Mouse (Mus musculus) hindbrain, embryonic 15.5 days (tissue): ENCODE data around the gene Timp2. TPM values are rescaled to one million over a fixed set of nuclear protein-coding genes. Genes with fewer than 3 reads are reported as not detected.

Experiments
- ATAC-seq: fragments of 200-750 bp; cut with Nextera tagmentation; 2 replicates; pipeline ENCODE4 v1.8.0; 2017; ENCODE audit warnings: low read depth, moderate number of reproducible peaks, moderate TSS enrichment; ENCODE audit not compliant: low FRiP score
- H3K27ac ChIP-seq: fragments of 300-500 bp; sonication (generic); replicated peaks from 2 replicates; pipeline ENCODE4 v1.5.1; 2015; ENCODE audit warnings: mild to moderate bottlenecking, inconsistent platforms
- H3K27me3 ChIP-seq: fragments of 300-500 bp; sonication (generic); 2 replicates; pipeline ENCODE4 v1.6.1; 2015; ENCODE audit warnings: control low read depth, inconsistent platforms
- H3K36me3 ChIP-seq: fragments of 300-500 bp; sonication (generic); 2 replicates; pipeline ENCODE4 v1.6.1; 2015; ENCODE audit warnings: control low read depth, inconsistent platforms
- H3K4me1 ChIP-seq: fragments of 300-500 bp; sonication (generic); replicated peaks from 2 replicates; pipeline ENCODE4 v1.6.1; 2015; ENCODE audit warnings: control low read depth, inconsistent platforms
- H3K4me2 ChIP-seq: fragments of 300-500 bp; sonication (generic); 2 replicates; pipeline ENCODE4 v1.6.1; 2015; ENCODE audit warnings: moderate library complexity, mild to moderate bottlenecking, inconsistent platforms
- H3K4me3 ChIP-seq: fragments of 300-500 bp; sonication (generic); 2 replicates; pipeline ENCODE4 v1.5.1; 2015; ENCODE audit warnings: mild to moderate bottlenecking, inconsistent platforms
- H3K9ac ChIP-seq: fragments of 300-500 bp; sonication (generic); 2 replicates; pipeline ENCODE4 v1.6.1; 2015; ENCODE audit warnings: inconsistent platforms
- H3K9me3 ChIP-seq: fragments of 300-500 bp; sonication (generic); 2 replicates; pipeline ENCODE4 v1.6.1; 2016; ENCODE audit warnings: control low read depth, inconsistent platforms
- WGBS: fragments of 180-500 bp; shearing (Covaris S2); methylation state at CpG from one replicate; pipeline ENCODE4 v1.1.7; 2015; 5-methylcytosine and 5-hydroxymethylcytosine counted together
- polyA plus RNA-seq: library from polyadenylated mRNA; unstranded; fragments of >200 nt; fragmentation: Nextera tagmentation; extraction: Ambion mirVana; gene quantifications from 2 replicates; pipeline ENCODE4 v1.2.1, GENCODE M21; 2015

The Timp2 gene
- polyA plus RNA-seq, 1 experiment from 2014 or later = 91.2 TPM

- WGBS = 90% methylated on average over 3 of the region's 3 CpGs
- H3K4me2 ChIP-seq = no peak overlapping the region
- no peak overlapping the region for H3K27ac ChIP-seq
These were observed 75.3 kb downstream of the Timp2 start for GRCm38 (mm10) chr11:118280218-118280617.

GRCm38 (mm10) chr11:118276328-118276727 lies 79.2 kb downstream of the Timp2 start:
- WGBS = 87% methylated on average over 7 of the region's 7 CpGs
- no peak for ATAC-seq
- Histone ChIP-seq H3K4me1 (no peaks in the 10 kb centered on the region), H3K4me2 (no peak overlapping the region), H3K36me3 (peaks cover 77% of the 10 kb centered on the region), H3K27ac (no peak overlapping the region), H3K9ac (no peak overlapping the region), H3K9me3 (no peaks in the 10 kb centered on the region), H3K27me3 (no peaks in the 10 kb centered on the region), H3K4me3 (no peak overlapping the region)

More at GRCm38 (mm10) chr11:118280218-118280617, 75.3 kb downstream of the Timp2 start:
- ATAC-seq = no peak
- Histone ChIP-seq H3K4me3 (no peak overlapping the region), H3K36me3 (peaks cover 74% of the 10 kb centered on the region), H3K27me3 (no peaks in the 10 kb centered on the region), H3K9ac (no peak overlapping the region), H3K4me1 (no peaks in the 10 kb centered on the region), H3K9me3 (no peaks in the 10 kb centered on the region)

GRCm38 (mm10) chr11:118275092-118275491 lies 80.4 kb downstream of the Timp2 start:
- H3K27ac ChIP-seq = no peak overlapping the region
- no peaks in the 10 kb centered on the region for H3K27me3 ChIP-seq
- no peak for ATAC-seq
- peaks cover 85% of the 10 kb centered on the region for H3K36me3 ChIP-seq
- H3K9ac ChIP-seq = no peak overlapping the region
- no peak overlapping the region for H3K4me2 ChIP-seq
- no peaks in the 10 kb centered on the region for H3K4me1 ChIP-seq
- H3K4me3 ChIP-seq = no peak overlapping the region
- H3K9me3 ChIP-seq = no peaks in the 10 kb centered on the region
- 93% methylated on average over 9 of the region's 9 CpGs for WGBS

- H3K4me2 ChIP-seq = no peak overlapping the region
- H3K27ac ChIP-seq = no peak overlapping the region
- WGBS = 95% methylated on average over 3 of the region's 3 CpGs
- H3K27me3 ChIP-seq = no peaks in the 10 kb centered on the region
- no peak overlapping the region for H3K9ac ChIP-seq
- no peak for ATAC-seq
- no peak overlapping the region for H3K4me3 ChIP-seq
- peaks cover 80% of the 10 kb centered on the region for H3K36me3 ChIP-seq
- H3K4me1 ChIP-seq = no peaks in the 10 kb centered on the region
- no peaks in the 10 kb centered on the region for H3K9me3 ChIP-seq
These were observed 85.7 kb downstream of the Timp2 start for GRCm38 (mm10) chr11:118269827-118270226.

GRCm38 (mm10) chr11:118266666-118267046 lies 88.9 kb downstream of the Timp2 start:
- Histone ChIP-seq H3K9me3 (no peaks in the 10 kb centered on the region), H3K27me3 (no peaks in the 10 kb centered on the region), H3K9ac (no peak overlapping the region), H3K36me3 (peaks cover 81% of the 10 kb centered on the region), H3K4me2 (no peak overlapping the region), H3K4me1 (no peaks in the 10 kb centered on the region), H3K4me3 (no peak overlapping the region), H3K27ac (no peak overlapping the region)
- ATAC-seq = no peak
- whole genome bisulfite sequencing = 91% methylated on average over 7 of the region's 7 CpGs

GRCm38 (mm10) chr11:118266044-118266665 lies 89.4 kb downstream of the Timp2 start:
- Histone ChIP-seq H3K4me2 (no peak overlapping the region), H3K27ac (no peak overlapping the region), H3K27me3 (no peaks in the 10 kb centered on the region), H3K4me1 (no peaks in the 10 kb centered on the region), H3K4me3 (no peak overlapping the region), H3K9me3 (no peaks in the 10 kb centered on the region), H3K36me3 (peaks cover 81% of the 10 kb centered on the region), H3K9ac (no peak overlapping the region)
- ATAC-seq = no peak
- 86% methylated on average over 10 of the region's 10 CpGs for WGBS

- no peak for ATAC-seq
- H3K9ac ChIP-seq = no peak overlapping the region
- H3K36me3 ChIP-seq = peaks cover 82% of the 10 kb centered on the region
- H3K27me3 ChIP-seq = no peaks in the 10 kb centered on the region
- H3K4me2 ChIP-seq = no peak overlapping the region
- no peak overlapping the region for H3K27ac ChIP-seq
- no peak overlapping the region for H3K4me3 ChIP-seq
- no peaks in the 10 kb centered on the region for H3K9me3 ChIP-seq
- 95% methylated on average over 11 of the region's 11 CpGs for WGBS
- H3K4me1 ChIP-seq = no peaks in the 10 kb centered on the region
These were observed 89.9 kb downstream of the Timp2 start for GRCm38 (mm10) chr11:118265621-118266020.

- Histone ChIP-seq H3K36me3 (peaks cover 80% of the 10 kb centered on the region), H3K4me2 (no peak overlapping the region), H3K4me1 (no peaks in the 10 kb centered on the region), H3K9ac (no peak overlapping the region), H3K4me3 (no peak overlapping the region), H3K27ac (no peak overlapping the region), H3K27me3 (no peaks in the 10 kb centered on the region), H3K9me3 (no peaks in the 10 kb centered on the region)
- no peak for ATAC-seq
- 79% methylated on average over 5 of the region's 5 CpGs for WGBS
These were observed 92.4 kb downstream of the Timp2 start for GRCm38 (mm10) chr11:118263146-118263545.

GRCm38 (mm10) chr11:118260081-118260480 lies 95.5 kb downstream of the Timp2 start:
- no peak for ATAC-seq
- WGBS = 86% methylated on average over 8 of the region's 8 CpGs
- H3K9me3 ChIP-seq = no peaks in the 10 kb centered on the region
- peaks cover 2% of the 10 kb centered on the region; the same call in 1 of the 2 replicates for H3K4me1 ChIP-seq
- H3K4me2 ChIP-seq = no peak overlapping the region
- no peak overlapping the region for H3K9ac ChIP-seq
- H3K4me3 ChIP-seq = no peak overlapping the region
- no peak overlapping the region for H3K27ac ChIP-seq
- H3K36me3 ChIP-seq = peaks cover 73% of the 10 kb centered on the region
- H3K27me3 ChIP-seq = no peaks in the 10 kb centered on the region

- H3K27me3 ChIP-seq = no peaks in the 10 kb centered on the region
- no peak overlapping the region for H3K4me2 ChIP-seq
- no peak overlapping the region for H3K4me3 ChIP-seq
- H3K27ac ChIP-seq = no peak overlapping the region
- ATAC-seq = no peak
- peaks cover 7% of the 10 kb centered on the region for H3K4me1 ChIP-seq
- WGBS = 98% methylated on average over 8 of the region's 8 CpGs
- H3K36me3 ChIP-seq = peaks cover 70% of the 10 kb centered on the region
- no peaks in the 10 kb centered on the region for H3K9me3 ChIP-seq
- no peak overlapping the region for H3K9ac ChIP-seq
These were observed 96.0 kb downstream of the Timp2 start for GRCm38 (mm10) chr11:118259580-118259979.

- no peak for ATAC-seq
- Histone ChIP-seq H3K4me3 (no peak overlapping the region), H3K9me3 (no peaks in the 10 kb centered on the region), H3K4me1 (peaks cover 19% of the 10 kb centered on the region), H3K4me2 (no peak overlapping the region), H3K36me3 (peaks cover 39% of the 10 kb centered on the region), H3K27me3 (no peaks in the 10 kb centered on the region), H3K9ac (no peak overlapping the region), H3K27ac (no peak overlapping the region)
- WGBS = 88% methylated on average over 7 of the region's 7 CpGs
These were observed 99.2 kb downstream of the Timp2 start for GRCm38 (mm10) chr11:118256371-118256770.

- Histone ChIP-seq H3K36me3 (peaks cover 20% of the 10 kb centered on the region), H3K4me3 (no peak overlapping the region), H3K9me3 (no peaks in the 10 kb centered on the region), H3K9ac (no peak overlapping the region), H3K4me1 (peaks cover 19% of the 10 kb centered on the region), H3K27ac (peak overlapping the region; percentile 82), H3K4me2 (no peak overlapping the region), H3K27me3 (no peaks in the 10 kb centered on the region)
- 40% methylated on average over 15 of the region's 15 CpGs for WGBS
- ATAC-seq = peak; percentile 63
These were observed 101.2 kb downstream of the Timp2 start for GRCm38 (mm10) chr11:118254159-118254951.
